Mouse (Mus musculus): Measurements from ENCODE around the gene Fdxr.

DNA sequence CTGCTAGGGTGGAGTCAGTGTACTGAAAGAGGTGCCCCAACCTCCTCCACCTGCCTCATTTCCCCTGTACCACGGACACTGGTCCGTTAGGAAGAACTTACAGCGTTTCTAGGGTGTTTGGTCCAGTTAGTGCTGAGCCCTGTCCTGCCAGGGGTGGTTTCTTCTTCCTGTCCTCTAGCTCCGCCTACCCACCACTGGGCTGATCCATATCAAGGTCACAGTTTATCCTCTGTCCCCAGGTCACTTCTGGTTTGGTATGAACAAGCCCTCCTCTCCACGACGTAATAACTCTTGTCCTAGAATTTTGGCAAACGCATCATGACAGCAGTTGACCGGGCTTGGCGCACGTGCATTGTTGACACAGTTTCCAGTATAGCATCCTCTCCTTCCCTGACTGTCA is 57.2 kb downstream of the Fdxr start:
- TF ChIP-seq EP300 (IDR thresholded peaks at IDR 0.05) (no peak; the same call in 1 of the 2 replicates), CTCF (IDR thresholded peaks at IDR 0.05) (no peak)
